Mouse (Mus musculus) C2C12 (cell line): ENCODE data around the gene Erg.

Experiments used
- CEBPB ChIP-seq: IDR thresholded peaks from one replicate; pipeline ENCODE4 v1.6.1; 2011; ENCODE audit warnings: low read depth, mild to moderate bottlenecking, control low read depth, moderate library complexity
- CTCF ChIP-seq: IDR thresholded peaks from one replicate; pipeline ENCODE4 v1.5.1; 2011; ENCODE audit not compliant: control insufficient read depth, insufficient read depth, insufficient read length

GRCm38 (mm10) chr16:95452411-95452810 lies 134.0 kb downstream of the Erg start:
- TF ChIP-seq CTCF (no peak), CEBPB (no peak)
